Mouse (Mus musculus) limb, embryonic 15.5 days (tissue): Measurements from ENCODE around the gene Kif6. TPM values are rescaled to one million over a fixed set of nuclear protein-coding genes. Genes with fewer than 3 reads are reported as not detected.

ENCODE experiments used
- ATAC-seq: fragments of 200-750 bp; cut with Nextera tagmentation; 2 replicates; pipeline ENCODE4 v1.8.0; 2017; ENCODE audit warnings: low read depth, moderate TSS enrichment; ENCODE audit not compliant: insufficient number of reproducible peaks, low FRiP score, low TSS enrichment
- H3K27ac ChIP-seq: fragments of 300-500 bp; sonication (generic); 2 replicates; pipeline ENCODE4 v1.5.1; 2015; ENCODE audit warnings: moderate library complexity, mild to moderate bottlenecking, inconsistent platforms
- H3K27me3 ChIP-seq: fragments of 300-500 bp; sonication (generic); 2 replicates; pipeline ENCODE4 v1.6.1; 2015; ENCODE audit warnings: inconsistent platforms
- H3K36me3 ChIP-seq: fragments of 300-500 bp; sonication (generic); 2 replicates; pipeline ENCODE4 v1.6.1; 2015; ENCODE audit warnings: inconsistent platforms
- H3K4me1 ChIP-seq: fragments of 300-500 bp; sonication (generic); 2 replicates; pipeline ENCODE4 v1.6.1; 2015; ENCODE audit warnings: inconsistent platforms
- H3K4me2 ChIP-seq: fragments of 300-500 bp; sonication (generic); 2 replicates; pipeline ENCODE4 v1.6.1; 2015; ENCODE audit warnings: mild to moderate bottlenecking, inconsistent platforms
- H3K4me3 ChIP-seq: fragments of 300-500 bp; sonication (generic); 2 replicates; pipeline ENCODE4 v1.5.1; 2015; ENCODE audit warnings: mild to moderate bottlenecking, inconsistent platforms
- H3K9ac ChIP-seq: fragments of 300-500 bp; sonication (generic); 2 replicates; pipeline ENCODE4 v1.6.1; 2015; ENCODE audit warnings: inconsistent platforms
- H3K9me3 ChIP-seq: fragments of 300-500 bp; sonication (generic); 2 replicates; pipeline ENCODE4 v1.6.1; 2016; ENCODE audit warnings: inconsistent platforms
- WGBS: fragments of 180-500 bp; shearing (Covaris S2); methylation state at CpG from one replicate; pipeline ENCODE4 v1.1.7; 2015; 5-methylcytosine and 5-hydroxymethylcytosine counted together
- polyA plus RNA-seq: library from polyadenylated mRNA; unstranded; fragments of >200 nt; fragmentation: Nextera tagmentation; extraction: Ambion mirVana; gene quantifications from 2 replicates; pipeline ENCODE4 v1.2.1, GENCODE M21; 2015

Gene Kif6
- polyA plus RNA-seq, 1 experiment from 2014 or later: 1.3 TPM

DNA sequence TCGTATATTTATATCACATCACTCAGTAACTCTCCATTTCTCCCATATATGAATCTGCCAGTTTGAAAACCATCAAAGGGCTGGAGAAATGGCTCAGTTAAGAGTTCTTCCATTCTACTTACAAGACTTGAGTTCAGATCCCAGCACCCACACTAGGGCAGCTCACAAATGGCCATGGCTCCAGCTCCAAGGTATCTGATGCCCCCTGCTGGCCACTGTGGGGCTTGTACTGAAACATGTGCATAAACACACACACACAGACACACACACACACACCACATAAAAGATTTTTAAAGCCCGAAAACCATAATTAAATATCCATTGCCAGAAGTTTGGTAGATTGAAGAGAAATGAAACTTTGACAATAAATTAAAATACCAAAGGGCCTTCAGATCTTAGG is 111.3 kb downstream of the Kif6 start:
- ATAC-seq: no peak

DNA sequence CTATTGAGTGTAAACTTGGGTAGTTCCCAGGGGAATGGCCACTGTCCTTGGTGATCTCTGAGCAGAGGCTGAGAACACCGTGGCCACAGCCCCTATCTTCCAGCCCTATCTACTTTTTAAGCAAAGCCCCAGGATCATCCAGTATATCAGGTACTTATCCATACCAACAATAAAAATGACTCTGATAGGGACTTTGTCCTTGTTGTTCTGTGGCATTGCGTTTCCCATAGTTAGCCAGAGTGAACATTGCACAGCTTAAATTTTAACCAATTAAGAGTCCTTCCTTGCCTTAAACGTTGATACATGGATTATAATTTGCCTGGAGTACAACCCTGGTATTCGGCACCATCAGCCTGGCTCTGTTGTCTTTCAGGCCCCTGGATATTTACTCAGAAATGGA is 112.0 kb downstream of the Kif6 start:
- no peak for ATAC-seq
- no peaks in the 10 kb centered on the region for H3K4me1 ChIP-seq
- no peaks in the 10 kb centered on the region for H3K36me3 ChIP-seq
- no peaks in the 10 kb centered on the region for H3K9me3 ChIP-seq
- no peak overlapping the region for H3K4me2 ChIP-seq
- WGBS: 91% methylated on average over 4 of the region's 4 CpGs
- no peak overlapping the region for H3K4me3 ChIP-seq
- H3K27me3 ChIP-seq: no peaks in the 10 kb centered on the region
- no peak overlapping the region for H3K9ac ChIP-seq
- H3K27ac ChIP-seq: no peak overlapping the region

More for the DNA sequence above, 111.3 kb downstream of the Kif6 start:
- Histone ChIP-seq H3K27ac (no peak overlapping the region), H3K36me3 (no peaks in the 10 kb centered on the region), H3K4me1 (no peaks in the 10 kb centered on the region), H3K4me3 (no peak overlapping the region), H3K9ac (no peak overlapping the region), H3K4me2 (no peak overlapping the region), H3K9me3 (no peaks in the 10 kb centered on the region), H3K27me3 (no peaks in the 10 kb centered on the region)
- WGBS: 96% methylated on average over 2 of the region's 2 CpGs

DNA sequence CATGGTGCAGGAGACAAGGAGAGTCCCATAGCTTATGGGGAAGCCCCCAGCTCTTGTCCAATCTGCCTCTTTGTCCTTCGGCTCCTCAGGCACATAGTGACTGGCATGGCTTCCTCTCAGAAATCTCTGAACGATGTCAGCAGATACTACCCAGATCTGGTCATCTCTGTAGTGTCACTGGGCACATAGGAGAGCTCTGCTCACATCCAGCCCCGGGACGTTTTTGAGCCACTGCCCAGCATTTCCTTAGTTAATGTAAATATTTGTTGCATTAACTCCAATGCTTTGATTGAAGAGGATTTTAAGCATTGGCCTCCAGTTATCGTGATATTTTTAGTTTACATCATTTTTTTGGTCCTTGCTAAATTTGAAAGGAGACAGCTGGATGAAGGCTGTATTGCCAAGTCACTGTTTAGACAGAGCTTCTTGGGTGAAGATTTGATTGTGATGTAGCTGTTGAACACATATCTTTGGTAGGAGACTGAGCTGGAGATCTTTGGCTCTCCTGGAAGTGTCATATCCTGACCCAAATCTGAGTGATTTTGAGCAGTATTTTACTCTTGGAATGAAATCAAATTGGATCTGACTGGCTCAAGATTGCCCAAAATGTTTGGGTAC is 112.6 kb downstream of the Kif6 start:
- Histone ChIP-seq H3K9ac (no peak overlapping the region), H3K4me3 (no peak overlapping the region), H3K4me1 (no peaks in the 10 kb centered on the region), H3K4me2 (no peak overlapping the region), H3K27ac (no peak overlapping the region), H3K27me3 (no peaks in the 10 kb centered on the region), H3K36me3 (no peaks in the 10 kb centered on the region), H3K9me3 (no peaks in the 10 kb centered on the region)
- no peak for ATAC-seq
- 84% methylated on average over 5 of the region's 5 CpGs for WGBS

DNA sequence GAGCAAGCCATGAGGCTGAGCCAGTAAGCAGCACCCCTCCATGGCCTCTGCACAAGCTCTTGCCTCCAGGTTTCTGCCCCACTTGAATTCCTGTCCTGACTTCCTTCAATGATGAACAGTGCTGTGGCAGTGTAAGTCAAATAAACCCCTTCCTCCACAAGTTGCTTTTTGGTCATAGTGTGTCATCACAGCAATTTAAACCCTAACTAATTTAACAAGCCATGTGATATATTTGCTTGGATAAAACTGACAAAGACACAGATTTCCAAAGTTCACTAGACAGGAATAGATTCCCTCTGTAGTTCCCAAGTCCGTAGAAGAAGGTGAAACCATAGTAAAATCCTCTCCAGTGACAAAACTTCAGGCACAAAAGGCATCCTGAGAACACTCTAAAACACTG is 114.9 kb downstream of the Kif6 start:
- no peaks in the 10 kb centered on the region for H3K27me3 ChIP-seq
- no peak overlapping the region for H3K27ac ChIP-seq
- WGBS: 82% methylated on average over 1 of the region's 1 CpGs
- no peak overlapping the region for H3K4me2 ChIP-seq
- no peak overlapping the region for H3K9ac ChIP-seq
- no peaks in the 10 kb centered on the region for H3K36me3 ChIP-seq
- no peak overlapping the region for H3K4me3 ChIP-seq
- H3K4me1 ChIP-seq: no peaks in the 10 kb centered on the region
- no peaks in the 10 kb centered on the region for H3K9me3 ChIP-seq
- no peak for ATAC-seq

DNA sequence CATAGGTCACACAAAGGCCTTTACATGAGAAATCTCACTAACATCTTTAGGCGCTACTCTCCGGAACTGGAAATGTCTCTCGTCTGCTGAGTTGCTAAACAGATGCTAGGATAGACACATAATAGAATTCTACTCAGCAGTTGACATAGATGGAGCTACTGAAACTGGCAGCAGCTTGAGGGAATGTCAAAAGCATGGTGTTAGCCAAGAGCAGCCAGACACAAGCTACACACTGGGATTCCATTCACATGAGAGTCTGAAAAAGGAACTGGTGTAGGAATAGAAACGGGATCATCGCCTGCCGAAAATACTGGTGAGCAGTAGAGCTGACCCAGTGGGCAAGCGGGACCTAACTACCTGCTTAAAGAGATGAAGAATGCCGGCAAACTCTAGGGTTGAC is 117.8 kb downstream of the Kif6 start:
- H3K4me1 ChIP-seq: no peaks in the 10 kb centered on the region
- H3K36me3 ChIP-seq: no peaks in the 10 kb centered on the region
- no peaks in the 10 kb centered on the region for H3K27me3 ChIP-seq
- no peaks in the 10 kb centered on the region for H3K9me3 ChIP-seq
- H3K9ac ChIP-seq: no peak overlapping the region
- H3K27ac ChIP-seq: no peak overlapping the region
- no peak overlapping the region for H3K4me3 ChIP-seq
- WGBS: 91% methylated on average over 8 of the region's 8 CpGs
- H3K4me2 ChIP-seq: no peak overlapping the region
- ATAC-seq: no peak

DNA sequence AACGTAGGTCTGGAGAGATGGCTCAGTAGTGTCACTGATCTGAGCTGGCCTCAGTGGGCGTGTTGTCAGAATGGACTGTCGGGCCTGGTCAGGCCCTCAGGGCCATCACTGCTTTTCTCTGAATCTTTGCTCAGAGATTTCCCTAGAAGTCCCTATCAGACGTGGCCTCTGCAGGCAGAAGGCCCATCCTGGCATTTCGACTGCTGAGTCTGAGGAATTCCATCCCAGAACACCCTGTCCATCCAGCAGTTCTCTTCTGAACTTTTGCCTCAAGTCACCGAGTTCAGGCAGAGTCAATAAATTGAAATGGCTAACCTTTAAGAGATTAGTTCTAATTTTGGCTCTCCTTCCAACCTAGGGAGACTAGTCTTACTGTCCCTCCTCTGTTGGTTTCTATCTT is 119.1 kb downstream of the Kif6 start:
- H3K27me3 ChIP-seq: no peaks in the 10 kb centered on the region
- no peak for ATAC-seq

DNA sequence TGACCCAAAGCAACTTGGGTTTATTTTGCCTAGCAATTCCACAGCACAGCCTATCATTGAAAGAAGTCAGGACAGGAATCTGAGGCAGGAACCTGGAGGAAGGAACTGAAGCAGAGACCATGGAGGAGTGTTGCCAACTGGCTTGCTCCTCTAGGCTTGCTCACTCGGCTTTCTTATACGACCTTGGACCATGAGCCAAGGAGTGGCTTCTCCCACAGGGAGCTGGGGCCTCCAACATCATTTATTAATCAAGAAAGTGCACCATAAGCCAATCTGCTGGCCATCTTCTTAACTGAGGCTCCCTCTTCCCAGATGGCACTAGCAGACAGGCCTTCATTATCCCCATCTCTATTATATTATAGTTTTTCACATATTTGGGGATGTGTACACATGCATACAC is 119.8 kb downstream of the Kif6 start:
- Histone ChIP-seq H3K27me3 (no peaks in the 10 kb centered on the region), H3K4me1 (peaks cover 7% of the 10 kb centered on the region), H3K36me3 (no peaks in the 10 kb centered on the region), H3K27ac (no peak overlapping the region), H3K4me3 (no peak overlapping the region), H3K4me2 (no peak overlapping the region), H3K9ac (no peak overlapping the region), H3K9me3 (no peaks in the 10 kb centered on the region)
- ATAC-seq: no peak
- WGBS: 80% methylated on average over 2 of the region's 2 CpGs

More for the DNA sequence above, 119.1 kb downstream of the Kif6 start:
- Histone ChIP-seq H3K4me3 (no peak overlapping the region), H3K4me2 (no peak overlapping the region), H3K9me3 (no peaks in the 10 kb centered on the region), H3K27ac (no peak overlapping the region), H3K4me1 (peaks cover 7% of the 10 kb centered on the region), H3K36me3 (no peaks in the 10 kb centered on the region), H3K9ac (no peak overlapping the region)
- WGBS: 83% methylated on average over 6 of the region's 6 CpGs

DNA sequence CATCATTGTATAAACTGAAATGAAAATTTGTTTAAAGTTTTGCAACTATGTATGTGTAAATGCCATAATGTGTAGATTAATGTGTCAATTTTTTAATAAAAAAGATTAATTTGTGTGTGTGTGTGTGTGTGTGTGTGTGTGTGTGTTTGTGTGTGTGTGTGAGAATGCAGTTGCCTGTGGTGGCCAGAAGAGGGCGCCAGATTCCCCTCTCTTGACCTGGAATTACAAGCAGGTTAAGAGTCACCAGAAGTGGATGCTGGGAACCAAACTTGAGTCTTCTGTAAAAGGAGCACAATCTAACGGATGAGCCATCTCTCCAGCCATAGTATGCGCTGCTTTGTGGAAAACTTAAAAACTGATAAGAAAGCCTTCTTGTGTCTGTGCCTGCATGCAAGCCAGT is 121.4 kb downstream of the Kif6 start:
- no peak for ATAC-seq

DNA sequence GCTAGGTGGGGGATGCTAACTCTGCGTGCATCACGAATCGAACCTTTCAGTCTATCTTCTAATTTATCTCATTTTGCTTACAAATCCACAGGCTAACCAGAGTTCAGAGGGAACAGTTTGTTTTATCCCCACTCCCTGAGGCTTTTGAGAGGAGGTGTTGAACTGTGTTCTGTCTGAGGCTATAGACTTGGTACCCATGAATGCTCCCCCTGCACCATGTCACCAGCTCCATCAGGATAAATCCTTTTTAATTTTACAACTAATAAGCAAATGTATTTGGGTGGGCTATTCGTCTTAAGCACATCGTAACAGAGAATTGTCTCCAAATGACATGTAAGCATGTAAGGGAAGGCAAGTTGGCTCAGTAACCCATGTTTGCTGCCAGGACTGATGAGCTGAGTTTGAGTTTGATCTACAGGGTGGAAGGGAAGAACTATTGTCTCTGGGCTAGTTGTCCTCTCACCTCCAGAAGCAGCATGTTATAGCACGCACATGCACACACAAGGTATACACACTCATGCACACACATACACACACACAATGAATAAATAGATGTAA is 122.4 kb downstream of the Kif6 start:
- Histone ChIP-seq H3K36me3 (no peaks in the 10 kb centered on the region), H3K4me1 (peaks cover 21% of the 10 kb centered on the region), H3K4me2 (no peak overlapping the region), H3K27ac (no peak overlapping the region), H3K9me3 (no peaks in the 10 kb centered on the region), H3K4me3 (no peak overlapping the region), H3K9ac (no peak overlapping the region), H3K27me3 (no peaks in the 10 kb centered on the region)
- WGBS: 91% methylated on average over 6 of the region's 6 CpGs
- no peak for ATAC-seq

More for the DNA sequence above, 121.4 kb downstream of the Kif6 start:
- H3K4me1 ChIP-seq: peaks cover 14% of the 10 kb centered on the region
- H3K36me3 ChIP-seq: no peaks in the 10 kb centered on the region
- H3K4me2 ChIP-seq: no peak overlapping the region
- WGBS: 70% methylated on average over 3 of the region's 3 CpGs
- no peak overlapping the region for H3K9ac ChIP-seq
- no peak overlapping the region for H3K27ac ChIP-seq
- H3K4me3 ChIP-seq: no peak overlapping the region
- H3K9me3 ChIP-seq: no peaks in the 10 kb centered on the region
- H3K27me3 ChIP-seq: no peaks in the 10 kb centered on the region

DNA sequence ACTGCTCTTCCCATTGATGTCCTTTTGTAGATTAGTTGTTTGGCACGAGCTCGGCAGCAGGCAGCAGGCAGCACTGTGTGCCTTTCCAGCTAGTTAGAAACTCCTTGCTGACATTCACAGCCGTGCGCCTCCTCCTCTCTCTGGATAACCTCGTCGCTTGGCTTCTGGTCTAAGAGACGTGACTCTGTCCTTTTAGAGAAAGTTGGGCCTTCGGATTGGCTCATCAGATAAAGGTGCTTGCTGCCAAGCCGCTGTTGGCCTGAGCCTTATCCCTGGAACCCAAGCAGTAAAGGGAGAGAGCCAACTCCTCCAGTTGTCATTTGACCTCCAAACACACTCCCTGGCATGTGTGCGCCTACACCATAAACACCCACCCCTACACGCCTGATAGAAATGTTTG is 123.4 kb downstream of the Kif6 start:
- Histone ChIP-seq H3K4me1 (peaks cover 26% of the 10 kb centered on the region), H3K9ac (no peak overlapping the region), H3K27ac (no peak overlapping the region), H3K27me3 (no peaks in the 10 kb centered on the region), H3K4me2 (no peak overlapping the region), H3K4me3 (no peak overlapping the region), H3K9me3 (no peaks in the 10 kb centered on the region), H3K36me3 (no peaks in the 10 kb centered on the region)
- no peak for ATAC-seq
- WGBS: 62% methylated on average over 11 of the region's 11 CpGs

DNA sequence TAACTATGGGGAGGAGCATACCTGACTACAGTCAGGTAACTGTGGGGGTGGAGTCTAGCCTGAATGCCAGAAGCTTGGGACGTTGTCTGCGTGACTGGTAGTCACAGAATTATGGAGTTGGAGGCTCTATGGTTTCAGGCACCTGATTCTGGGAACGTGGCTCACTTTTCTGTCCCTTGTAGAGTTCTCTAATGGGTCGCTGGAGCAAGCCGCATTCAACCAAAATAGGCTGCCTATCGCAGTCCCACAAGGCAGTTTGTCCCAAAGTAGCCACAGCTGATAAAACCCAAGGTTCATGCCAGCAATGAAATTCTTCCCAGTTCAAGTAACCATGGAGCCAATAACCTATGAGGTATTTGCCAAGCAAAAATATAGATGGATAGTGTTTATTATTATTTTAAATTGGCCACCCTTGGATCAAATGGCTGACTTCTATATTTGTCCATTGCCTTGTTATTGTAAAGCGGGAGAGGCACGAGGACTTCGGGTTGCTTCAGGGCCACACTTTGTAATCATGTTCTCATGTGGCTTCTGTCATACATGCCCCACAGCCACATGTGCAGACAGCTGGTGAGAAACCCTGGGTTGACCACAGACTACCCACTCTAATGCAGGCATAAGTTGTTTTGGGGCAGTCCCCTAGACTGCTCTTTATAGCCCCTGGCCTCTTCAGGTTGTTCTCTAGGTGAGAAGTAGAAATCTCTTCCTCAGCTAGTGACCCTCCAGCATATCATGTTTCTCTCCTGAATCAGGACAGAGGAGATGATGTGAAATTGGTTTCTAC is 125.2 kb downstream of the Kif6 start:
- no peak for ATAC-seq
- H3K9ac ChIP-seq: no peak overlapping the region
- H3K9me3 ChIP-seq: no peaks in the 10 kb centered on the region
- H3K4me1 ChIP-seq: peaks cover 26% of the 10 kb centered on the region
- WGBS: 84% methylated on average over 9 of the region's 9 CpGs
- no peak overlapping the region for H3K27ac ChIP-seq
- H3K27me3 ChIP-seq: no peaks in the 10 kb centered on the region
- no peaks in the 10 kb centered on the region for H3K36me3 ChIP-seq
- no peak overlapping the region for H3K4me2 ChIP-seq
- H3K4me3 ChIP-seq: no peak overlapping the region

DNA sequence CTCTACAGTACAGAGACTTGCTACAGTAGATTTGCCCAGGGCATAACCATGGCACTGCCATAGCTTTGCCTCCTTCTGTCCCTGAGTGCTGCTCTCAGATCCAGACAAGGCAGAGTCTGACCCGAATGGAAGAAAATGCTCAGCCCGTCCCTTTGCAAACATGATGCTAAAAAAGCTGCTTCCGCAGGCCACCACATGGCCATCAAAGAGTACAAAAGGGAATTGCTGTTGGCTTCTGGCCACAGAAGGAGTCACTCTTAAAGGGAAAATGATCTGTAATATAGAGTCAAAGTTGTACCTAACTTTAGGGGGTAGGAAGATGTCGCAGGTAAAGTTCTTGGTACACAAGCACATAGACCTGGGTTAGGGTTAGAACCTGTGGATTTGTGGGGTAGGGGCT is 126.2 kb downstream of the Kif6 start:
- no peak overlapping the region for H3K4me3 ChIP-seq
- H3K4me2 ChIP-seq: no peak overlapping the region
- no peaks in the 10 kb centered on the region for H3K27me3 ChIP-seq
- H3K4me1 ChIP-seq: peaks cover 26% of the 10 kb centered on the region
- no peak overlapping the region for H3K9ac ChIP-seq
- no peak for ATAC-seq
- no peaks in the 10 kb centered on the region for H3K9me3 ChIP-seq
- no peak overlapping the region for H3K27ac ChIP-seq
- H3K36me3 ChIP-seq: no peaks in the 10 kb centered on the region
- 73% methylated on average over 4 of the region's 4 CpGs for whole genome bisulfite sequencing
